Mouse (Mus musculus): ENCODE results near the gene Vash2. TPM values are rescaled to one million over a fixed set of nuclear protein-coding genes. Genes with fewer than 3 reads are reported as not detected.

Gene Vash2
- polyA plus RNA-seq, 1 experiment from 2014 or later = 68.6 TPM

- Histone ChIP-seq H3K9me3 (replicated peaks) (peaks cover 4% of the 10 kb centered on the region; the same call in 1 of the 2 replicates), H3K9ac (no peak overlapping the region), H3K4me3 (no peak overlapping the region), H3K27ac (ENCODE audit: poor library complexity, severe bottlenecking) (no peak overlapping the region), H3K4me1 (replicated peaks) (no peaks in the 10 kb centered on the region), H3K36me3 (peaks cover 29% of the 10 kb centered on the region), H3K27me3 (replicated peaks) (no peaks in the 10 kb centered on the region), H3K4me2 (no peak overlapping the region)
- WGBS = 60% methylated on average over 6 of the region's 6 CpGs
- no peak for ATAC-seq (ENCODE audit: insufficient number of reproducible peaks, low FRiP score)
These were observed 23.1 kb upstream of the Vash2 start for GRCm38 (mm10) chr1:191002201-191002600.

- H3K4me2 ChIP-seq = no peak overlapping the region
- H3K4me3 ChIP-seq = no peak overlapping the region
- H3K9ac ChIP-seq = no peak overlapping the region
- no peaks in the 10 kb centered on the region for H3K27me3 ChIP-seq (replicated peaks)
- H3K4me1 ChIP-seq (replicated peaks) = peaks cover 2% of the 10 kb centered on the region
- H3K9me3 ChIP-seq (replicated peaks) = peaks cover 4% of the 10 kb centered on the region; the same call in 1 of the 2 replicates
- 71% methylated on average over 3 of the region's 3 CpGs for WGBS
- peaks cover 26% of the 10 kb centered on the region for H3K36me3 ChIP-seq
- ATAC-seq (ENCODE audit: insufficient number of reproducible peaks, low FRiP score) = no peak
- H3K27ac ChIP-seq (ENCODE audit: poor library complexity, severe bottlenecking) = no peak overlapping the region
These were observed 21.6 kb upstream of the Vash2 start for GRCm38 (mm10) chr1:191000686-191001085.

GRCm38 (mm10) chr1:190998027-190998426 is 18.9 kb upstream of the Vash2 start:
- no peak overlapping the region for H3K27ac ChIP-seq (ENCODE audit: poor library complexity, severe bottlenecking)
- peaks cover 7% of the 10 kb centered on the region for H3K4me1 ChIP-seq (replicated peaks)
- H3K9ac ChIP-seq = no peak overlapping the region
- no peak overlapping the region for H3K4me3 ChIP-seq
- peaks cover 8% of the 10 kb centered on the region; the same call in 1 of the 2 replicates for H3K36me3 ChIP-seq
- H3K9me3 ChIP-seq (replicated peaks) = peaks cover 4% of the 10 kb centered on the region; the same call in 1 of the 2 replicates
- H3K27me3 ChIP-seq (replicated peaks) = no peaks in the 10 kb centered on the region
- no peak for ATAC-seq (ENCODE audit: insufficient number of reproducible peaks, low FRiP score)
- 69% methylated on average over 1 of the region's 1 CpGs for WGBS
- no peak overlapping the region for H3K4me2 ChIP-seq

GRCm38 (mm10) chr1:190996346-190996877 is 17.3 kb upstream of the Vash2 start:
- no peak for ATAC-seq (ENCODE audit: insufficient number of reproducible peaks, low FRiP score)
- H3K4me3 ChIP-seq = no peak overlapping the region
- H3K36me3 ChIP-seq = no peaks in the 10 kb centered on the region
- H3K27ac ChIP-seq (ENCODE audit: poor library complexity, severe bottlenecking) = no peak overlapping the region
- H3K4me2 ChIP-seq = no peak overlapping the region
- H3K27me3 ChIP-seq (replicated peaks) = no peaks in the 10 kb centered on the region
- no peak overlapping the region for H3K9ac ChIP-seq
- WGBS = 69% methylated on average over 6 of the region's 6 CpGs
- H3K9me3 ChIP-seq (replicated peaks) = peaks cover 4% of the 10 kb centered on the region; the same call in 1 of the 2 replicates
- H3K4me1 ChIP-seq (replicated peaks) = peaks cover 7% of the 10 kb centered on the region

- H3K4me1 ChIP-seq (replicated peaks) = peaks cover 7% of the 10 kb centered on the region
- 0 out of 2 replicates have a peak, but pooled peaks have one; percentile 36 for ATAC-seq (ENCODE audit: insufficient number of reproducible peaks, low FRiP score)
- H3K4me3 ChIP-seq = no peak overlapping the region
- H3K9me3 ChIP-seq (replicated peaks) = peaks cover 4% of the 10 kb centered on the region; the same call in 1 of the 2 replicates
- H3K9ac ChIP-seq = no peak overlapping the region
- no peak overlapping the region for H3K27ac ChIP-seq (ENCODE audit: poor library complexity, severe bottlenecking)
- WGBS = 50% methylated on average over 7 of the region's 7 CpGs
- H3K36me3 ChIP-seq = no peaks in the 10 kb centered on the region
- no peaks in the 10 kb centered on the region for H3K27me3 ChIP-seq (replicated peaks)
- no peak overlapping the region for H3K4me2 ChIP-seq
These were observed 16.5 kb upstream of the Vash2 start for GRCm38 (mm10) chr1:190995548-190995947.

- Histone ChIP-seq H3K4me3 (no peak overlapping the region), H3K9me3 (replicated peaks) (no peaks in the 10 kb centered on the region), H3K4me1 (replicated peaks) (no peaks in the 10 kb centered on the region), H3K27me3 (replicated peaks) (no peaks in the 10 kb centered on the region), H3K9ac (no peak overlapping the region), H3K27ac (ENCODE audit: poor library complexity, severe bottlenecking) (no peak overlapping the region), H3K4me2 (no peak overlapping the region), H3K36me3 (no peaks in the 10 kb centered on the region)
- ATAC-seq (ENCODE audit: insufficient number of reproducible peaks, low FRiP score) = no peak
- 79% methylated on average over 9 of the region's 9 CpGs for WGBS
These were observed 10.5 kb upstream of the Vash2 start for GRCm38 (mm10) chr1:190989437-190990082.

GRCm38 (mm10) chr1:190981412-190981811 is 2.3 kb upstream of the Vash2 start:
- Histone ChIP-seq H3K36me3 (0 out of 2 replicates have a peak, but pooled peaks cover under 1% of the 10 kb centered on the region), H3K9ac (no peak overlapping the region), H3K9me3 (replicated peaks) (no peaks in the 10 kb centered on the region), H3K4me1 (replicated peaks) (peaks cover 26% of the 10 kb centered on the region), H3K4me2 (no peak overlapping the region), H3K27me3 (replicated peaks) (no peaks in the 10 kb centered on the region), H3K27ac (ENCODE audit: poor library complexity, severe bottlenecking) (peak overlapping the region; percentile 20; the same call in 1 of the 2 replicates), H3K4me3 (no peak overlapping the region)
- no peak for ATAC-seq (ENCODE audit: insufficient number of reproducible peaks, low FRiP score)
- WGBS = 78% methylated on average over 4 of the region's 4 CpGs

- WGBS = 92% methylated on average over 1 of the region's 1 CpGs
- Histone ChIP-seq H3K36me3 (peaks cover 9% of the 10 kb centered on the region; the same call in 1 of the 2 replicates), H3K27me3 (replicated peaks) (no peaks in the 10 kb centered on the region), H3K4me3 (no peak overlapping the region), H3K4me1 (replicated peaks) (peaks cover 36% of the 10 kb centered on the region), H3K9me3 (replicated peaks) (no peaks in the 10 kb centered on the region), H3K9ac (no peak overlapping the region), H3K4me2 (no peak overlapping the region), H3K27ac (ENCODE audit: poor library complexity, severe bottlenecking) (no peak overlapping the region)
- ATAC-seq (ENCODE audit: insufficient number of reproducible peaks, low FRiP score) = no peak
These were observed 1.4 kb upstream of the Vash2 start for GRCm38 (mm10) chr1:190980470-190980869.

- Histone ChIP-seq H3K4me3 (peak overlapping the region; percentile 74), H3K36me3 (peaks cover 28% of the 10 kb centered on the region), H3K4me1 (replicated peaks) (peaks cover 55% of the 10 kb centered on the region), H3K4me2 (peak overlapping the region; percentile 92), H3K9me3 (replicated peaks) (no peaks in the 10 kb centered on the region), H3K27ac (ENCODE audit: poor library complexity, severe bottlenecking) (peak overlapping the region; percentile 96), H3K9ac (peak overlapping the region; percentile 95), H3K27me3 (replicated peaks) (no peaks in the 10 kb centered on the region)
- under 1% methylated on average over 46 of the region's 46 CpGs for WGBS
- peak; percentile 73 for ATAC-seq (ENCODE audit: insufficient number of reproducible peaks, low FRiP score)
These were observed 504 bp downstream of the Vash2 start for GRCm38 (mm10) chr1:190978511-190979073.

- no peaks in the 10 kb centered on the region for H3K27me3 ChIP-seq (replicated peaks)
- H3K36me3 ChIP-seq = peaks cover 33% of the 10 kb centered on the region
- H3K27ac ChIP-seq (ENCODE audit: poor library complexity, severe bottlenecking) = peak overlapping the region; percentile 96
- ATAC-seq (ENCODE audit: insufficient number of reproducible peaks, low FRiP score) = no peak; the same call in 1 of the 2 replicates
- H3K4me3 ChIP-seq = peak overlapping the region; percentile 74
- H3K9ac ChIP-seq = peak overlapping the region; percentile 95
- peaks cover 61% of the 10 kb centered on the region for H3K4me1 ChIP-seq (replicated peaks)
- H3K4me2 ChIP-seq = peak overlapping the region; percentile 92
- under 1% methylated on average over 22 of the region's 22 CpGs for WGBS
- no peaks in the 10 kb centered on the region for H3K9me3 ChIP-seq (replicated peaks)
These were observed 1.1 kb downstream of the Vash2 start for GRCm38 (mm10) chr1:190978001-190978400.

- peak overlapping the region; percentile 92 for H3K4me2 ChIP-seq
- H3K9ac ChIP-seq = peak overlapping the region; percentile 95
These were observed 2.1 kb downstream of the Vash2 start for GRCm38 (mm10) chr1:190976887-190977573.

More at GRCm38 (mm10) chr1:190976887-190977573, 2.1 kb downstream of the Vash2 start:
- no peak for ATAC-seq (ENCODE audit: insufficient number of reproducible peaks, low FRiP score)
- Histone ChIP-seq H3K27ac (ENCODE audit: poor library complexity, severe bottlenecking) (peak overlapping the region; percentile 61), H3K36me3 (peaks cover 42% of the 10 kb centered on the region), H3K27me3 (replicated peaks) (no peaks in the 10 kb centered on the region), H3K4me1 (replicated peaks) (peaks cover 67% of the 10 kb centered on the region), H3K4me3 (peak overlapping the region; percentile 74), H3K9me3 (replicated peaks) (no peaks in the 10 kb centered on the region)
- WGBS = 37% methylated on average over 11 of the region's 11 CpGs
